8 mouse cellular contexts compared by ENCODE assay signal in the genomic region with DNA sequence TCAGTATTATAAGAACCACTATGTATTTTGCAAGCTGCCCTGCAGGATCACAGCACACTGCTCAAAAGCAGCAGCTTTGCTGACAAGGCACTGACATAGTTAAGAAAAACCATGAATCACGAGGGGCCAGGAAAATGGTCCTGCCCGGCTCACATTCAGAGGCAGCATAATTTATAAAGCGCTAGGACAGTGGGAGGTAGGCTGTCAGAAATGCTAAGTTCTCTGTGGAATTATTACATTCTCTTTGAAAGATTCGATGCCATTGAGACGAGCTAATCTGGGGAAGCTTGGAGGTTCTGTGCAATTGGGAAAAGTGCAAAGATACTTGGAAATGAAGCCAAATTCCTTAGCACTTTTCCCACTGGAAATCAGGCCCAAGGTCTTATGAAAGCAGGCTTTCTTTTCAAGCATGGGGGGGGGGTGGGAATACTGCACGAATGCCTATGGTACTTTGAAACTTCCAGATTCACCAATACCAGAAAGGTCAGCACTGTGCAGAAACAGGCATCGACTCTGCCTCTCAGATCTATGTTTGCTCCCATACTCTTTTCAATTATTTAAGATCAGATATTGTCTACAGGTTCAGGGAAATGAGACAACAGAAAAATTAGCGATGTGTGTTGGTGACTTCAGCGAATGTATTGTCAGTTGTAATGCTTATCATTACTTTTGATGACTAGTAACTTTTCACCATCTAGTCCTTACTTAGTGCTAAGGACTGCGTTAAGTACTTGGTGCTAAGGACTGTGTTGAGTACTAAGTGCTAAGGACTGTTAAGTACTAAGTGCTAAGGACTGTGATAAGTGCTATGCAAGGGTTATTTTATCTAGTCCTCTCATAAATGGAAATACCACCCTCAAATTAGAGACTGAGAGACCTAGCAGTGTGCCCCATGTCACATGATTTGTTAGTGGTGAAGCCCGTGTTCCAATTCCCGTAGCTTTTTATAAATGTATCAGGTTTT. TPM values are rescaled to one million over a fixed set of nuclear protein-coding genes. Genes with fewer than 3 reads are reported as not detected.
DNase-seq lines count a peak whose midpoint lies in the region; ATAC-seq and TF ChIP-seq lines count a peak whose summit lies in the region.

No protein-coding gene starts in this region.

- no peak for ATAC-seq in midbrain, postnatal 0 days (ENCODE audit: low FRiP score)

- no peak for TF ChIP-seq CTCF in layer of hippocampus, adult 2 months (conservative IDR thresholded peaks at IDR 0.05)
- TF ChIP-seq CTCF in midbrain, postnatal 0 days (IDR thresholded peaks at IDR 0.05): no peak

- peaks cover 19% of the 10 kb centered on the region; the same call in 1 of the 2 replicates for H3K4me1 ChIP-seq in hindbrain, embryonic 10.5 days (replicated peaks)
- H3K4me1 ChIP-seq in midbrain, postnatal 0 days (ENCODE audit: insufficient read depth, low read length): no peaks in the 10 kb centered on the region

- H3K9ac ChIP-seq in midbrain, postnatal 0 days (replicated peaks; ENCODE audit: low read length, poor library complexity, severe bottlenecking): no peak overlapping the region

- DNase-seq in layer of hippocampus, adult 2 months (ENCODE audit: low spot score in 2 of 2): no peak
- DNase-seq in layer of hippocampus, postnatal 14 days (ENCODE audit: low spot score in 2 of 2): no peak
- DNase-seq in embryo, embryonic 11.5 days (ENCODE audit: low read depth, low spot score): peak; percentile 29
- peak; percentile 7 for DNase-seq in hindbrain, embryonic 10.5 days (ENCODE audit: low spot score)
- peak; percentile 19 for DNase-seq in midbrain, postnatal 0 days (ENCODE audit: low spot score)
- DNase-seq in layer of hippocampus, adult 9-11 months: no peak
- DNase-seq in layer of hippocampus, adult 11-12 months (ENCODE audit: low spot score): no peak
- no peak for DNase-seq in urinary bladder, postnatal 14 days (ENCODE audit: low spot score)

- H3K4me3 ChIP-seq in layer of hippocampus, adult 2 months: no peak overlapping the region
- H3K4me3 ChIP-seq in hindbrain, embryonic 10.5 days: no peak overlapping the region
- no peak overlapping the region for H3K4me3 ChIP-seq in midbrain, postnatal 0 days (ENCODE audit: low read depth, low read length)

- no peak overlapping the region for H3K4me2 ChIP-seq in midbrain, postnatal 0 days (ENCODE audit: low read depth, low read length, poor library complexity, severe bottlenecking)

- H3K9me3 ChIP-seq in hindbrain, embryonic 10.5 days: no peaks in the 10 kb centered on the region
- H3K9me3 ChIP-seq in midbrain, postnatal 0 days (ENCODE audit: low read length): no peaks in the 10 kb centered on the region

- WGBS in hindbrain, embryonic 10.5 days: 68% methylated on average over 12 of the region's 12 CpGs
- 48% methylated on average over 12 of the region's 12 CpGs for WGBS in midbrain, postnatal 0 days

- no peaks in the 10 kb centered on the region for H3K36me3 ChIP-seq in hindbrain, embryonic 10.5 days
- H3K36me3 ChIP-seq in midbrain, postnatal 0 days (ENCODE audit: insufficient read depth, low read length): no peaks in the 10 kb centered on the region

- no peaks in the 10 kb centered on the region for H3K27me3 ChIP-seq in hindbrain, embryonic 10.5 days (ENCODE audit: insufficient read depth, poor library complexity, severe bottlenecking)
- no peaks in the 10 kb centered on the region for H3K27me3 ChIP-seq in midbrain, postnatal 0 days (ENCODE audit: insufficient read depth, low read length)

- 0 out of 2 replicates have a peak overlapping the region, but pooled peaks have one; percentile 0 for H3K27ac ChIP-seq in layer of hippocampus, adult 2 months
- no peak overlapping the region for H3K27ac ChIP-seq in hindbrain, embryonic 10.5 days
- no peak overlapping the region for H3K27ac ChIP-seq in midbrain, postnatal 0 days (ENCODE audit: low read depth, low read length)

RNA-seq across cellular contexts. Expression of gene Ssbp2, which starts 28.4 kb away (rescaled TPM):
- 100 to 1,000 TPM; 128 to 131 TPM for total RNA-seq in layer of hippocampus, adult 2 months (2021)
- total RNA-seq in layer of hippocampus, postnatal 14 days (2021): 10 to 100 TPM; 92.4 to 93.6 TPM
- polyA plus RNA-seq in hindbrain, embryonic 10.5 days (2016; fragmentation: Nextera tagmentation; extraction: Ambion mirVana): 135 and 137 TPM in 2 replicates
- 148 and 156 TPM in 2 replicates for total RNA-seq in midbrain, postnatal 0 days (2014; rRNA removed)
- polyA plus RNA-seq in midbrain, postnatal 0 days (2015; fragmentation: Nextera tagmentation; extraction: Ambion mirVana): 167 and 170 TPM in 2 replicates

Comparison
In these comparisons a context has a peak if more than half of its experiments do, and no peak if none do; other contexts are left out.
1. DNase-seq: peak in embryo, embryonic 11.5 days (single experiment), hindbrain, embryonic 10.5 days (single experiment) and midbrain, postnatal 0 days (single experiment); none in layer of hippocampus, adult 2 months (0 of 2), layer of hippocampus, postnatal 14 days (0 of 2), layer of hippocampus, adult 9-11 months (single experiment), layer of hippocampus, adult 11-12 months (single experiment) and urinary bladder, postnatal 14 days (single experiment).